Mouse (Mus musculus) brain, adult 10 weeks (tissue): ENCODE measurements around the gene Tnni1. TPM values are rescaled to one million over a fixed set of nuclear protein-coding genes. Genes with fewer than 3 reads are reported as not detected.

ENCODE experiments used
- polyA plus RNA-seq: library from polyadenylated mRNA; stranded (reverse); fragments of 350-450 nt; fragmentation: Illumina TruSeq; extraction: RNeasy Lipid Tissue Mini Kit (QIAGEN cat#74804); gene quantifications from one replicate; pipeline ENCODE4 v1.2.3, GENCODE M21; 2015; ENCODE audit warnings: low read depth, low replicate concordance

The Tnni1 gene
- 14.4 TPM for polyA plus RNA-seq

DNA sequence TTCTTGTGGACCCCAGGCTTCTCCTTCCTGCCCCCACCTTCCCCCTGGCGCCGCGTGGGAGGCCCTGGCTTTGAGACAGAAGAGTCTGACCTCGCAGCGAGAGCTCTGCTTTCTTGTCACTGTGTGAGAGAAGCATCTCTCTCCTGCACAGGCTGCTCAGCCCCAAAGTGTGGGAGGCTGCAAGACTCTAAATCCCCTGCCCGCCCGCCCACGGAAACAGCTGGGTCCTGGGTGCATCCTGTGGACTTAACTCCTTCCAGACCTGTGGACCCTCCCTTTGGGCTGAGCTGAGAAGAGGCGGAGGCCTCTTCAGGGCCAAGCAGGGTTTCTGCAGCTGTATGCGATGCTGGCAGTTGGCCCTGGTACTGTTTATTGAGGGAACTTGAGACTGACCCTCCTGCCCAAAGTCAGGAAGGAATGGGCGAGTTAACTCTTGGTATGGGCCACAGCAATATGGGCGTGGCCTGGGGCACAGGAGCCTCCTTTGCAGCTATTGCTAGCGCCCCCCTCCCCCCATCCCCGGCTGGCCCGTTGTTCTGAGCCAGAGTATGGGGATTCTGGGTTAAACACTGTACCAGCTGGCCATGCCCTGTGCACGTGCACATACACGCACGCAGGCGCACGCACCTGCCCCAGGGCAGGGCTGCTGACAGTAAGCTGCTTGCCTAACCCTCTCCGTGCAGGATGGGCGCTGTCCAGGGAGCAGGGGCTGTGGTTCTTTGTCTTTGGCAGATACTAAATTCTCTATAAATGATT lies at the start of gene Tnni1:
Gene Tnni1 (plus strand): TSS at position 655 of the 756 bp plus-strand sequence.

DNA sequence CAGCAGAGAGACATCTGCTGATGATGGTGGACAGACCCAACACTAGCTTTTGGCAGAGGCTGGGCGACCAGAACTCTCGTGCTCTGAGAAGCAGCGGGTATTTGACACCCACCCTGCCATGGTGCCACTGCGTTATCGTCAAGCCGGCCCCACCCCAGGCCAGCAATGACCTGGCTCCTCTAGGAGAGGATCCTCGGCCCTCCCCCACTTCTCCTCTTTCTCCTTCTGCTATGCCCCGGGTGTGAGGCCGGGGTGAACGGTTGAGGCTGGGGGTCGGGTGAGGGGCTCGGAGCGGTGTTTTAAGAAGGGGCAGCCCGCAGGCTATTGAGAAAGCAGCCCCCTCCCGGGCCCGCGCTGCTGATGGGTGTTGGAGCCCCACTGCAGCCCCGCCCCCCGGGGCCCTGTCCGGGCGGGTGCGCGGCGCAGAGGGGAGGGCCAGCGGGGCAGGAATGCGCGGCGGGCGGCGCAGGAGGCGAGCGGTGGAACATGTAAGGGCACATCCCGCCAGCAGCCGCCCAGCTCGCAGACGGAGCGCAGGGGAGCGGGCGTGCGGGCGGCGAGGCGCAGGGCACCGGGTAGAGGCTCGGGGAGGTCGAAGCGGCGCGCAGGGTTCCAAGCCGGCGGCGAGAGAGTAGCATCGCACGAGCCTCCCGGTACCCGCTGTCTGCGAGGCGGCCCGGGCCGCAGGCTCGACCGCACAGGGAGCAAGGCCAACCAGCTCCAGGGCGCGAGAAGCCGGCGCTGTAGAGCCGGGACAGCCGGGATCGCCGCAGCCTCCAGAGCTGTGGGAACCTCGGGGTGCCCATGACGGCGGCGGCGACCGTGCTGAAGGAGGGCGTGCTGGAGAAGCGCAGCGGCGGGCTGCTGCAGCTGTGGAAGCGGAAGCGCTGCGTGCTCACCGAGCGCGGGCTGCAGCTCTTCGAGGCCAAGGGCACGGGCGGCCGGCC lies 13.3 kb upstream of the Tnni1 start, which contains the start of gene Phlda3:
Gene Phlda3 (plus strand): TSS at position 475 of the 947 bp plus-strand sequence.

DNA sequence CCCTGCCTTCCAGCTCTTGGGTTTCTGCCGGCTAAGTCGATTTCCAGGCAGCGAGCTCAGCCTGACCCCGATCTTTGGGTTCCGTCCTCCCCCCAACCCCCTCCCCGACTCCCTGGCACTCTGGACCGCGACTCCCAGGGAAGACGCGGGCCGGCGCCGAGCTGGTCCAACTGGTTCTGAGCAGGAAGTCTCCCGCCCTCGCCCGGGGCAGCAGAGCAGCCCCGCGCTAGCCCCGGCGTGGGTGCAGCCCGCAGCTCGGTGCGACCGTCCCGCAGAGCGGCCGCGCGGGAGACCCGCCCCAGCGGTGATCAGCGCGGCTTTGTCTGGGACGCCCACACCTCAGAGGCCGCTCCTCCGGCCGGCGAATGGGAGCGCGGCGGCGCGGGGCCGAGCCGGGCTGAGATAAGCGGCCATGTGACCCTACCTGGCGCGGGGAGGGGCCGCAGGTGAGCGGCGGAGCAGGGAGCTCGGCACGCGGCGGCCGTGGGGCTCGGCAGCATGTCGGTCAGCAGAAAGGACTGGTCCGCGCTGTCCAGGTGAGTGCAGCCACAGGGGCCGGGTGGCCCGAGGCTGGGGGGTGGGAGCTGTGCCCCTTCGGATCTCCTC lies 39.4 kb downstream of the Tnni1 start, which contains the start of gene Lad1:
Gene Lad1 (plus strand): TSS at position 118 of the 606 bp plus-strand sequence.

DNA sequence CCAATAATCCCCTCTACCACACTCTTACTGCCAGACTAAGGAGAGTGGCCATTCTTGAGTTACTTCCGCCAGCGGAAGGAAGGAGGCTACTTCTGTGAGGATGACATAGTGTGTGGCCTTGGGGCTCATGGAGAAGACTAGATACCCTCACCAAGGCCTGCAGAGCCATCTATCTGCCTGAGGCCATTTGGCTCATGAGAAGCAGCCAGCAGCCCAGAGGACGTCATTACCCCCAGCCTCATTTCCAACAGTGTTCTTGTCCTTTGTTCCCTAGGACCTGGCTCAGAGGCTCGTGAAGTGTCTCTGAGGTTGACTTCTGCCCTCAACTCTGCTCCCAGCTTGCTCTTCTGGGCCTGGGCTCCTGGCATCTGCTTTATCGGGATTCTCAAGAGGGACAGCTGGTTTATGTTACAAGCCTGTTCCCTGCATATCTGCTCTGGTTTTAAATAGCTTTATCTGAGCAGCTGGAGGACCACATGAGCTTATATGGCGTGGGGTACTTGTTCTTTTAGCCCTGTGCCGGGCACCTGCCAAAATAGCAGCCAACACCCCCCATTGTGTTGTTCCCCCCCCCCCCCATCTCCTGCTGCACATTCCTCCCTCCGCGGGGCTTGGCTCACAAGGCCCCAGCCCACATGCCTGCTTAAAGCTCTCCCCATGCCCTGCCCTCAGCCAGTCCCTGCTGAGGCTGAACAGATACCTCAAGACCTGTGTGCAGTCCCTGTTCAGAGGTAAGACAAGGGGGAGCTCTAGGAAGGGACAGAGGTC lies 56.7 kb downstream of the Tnni1 start, which contains the start of gene Tnnt2:
Gene Tnnt2 (plus strand): TSS at position 639 of the 768 bp plus-strand sequence.

Other genes with a start within 250 kb of the Tnni1 start
- 32.9 TPM for gene Nav1, start 172.1 kb upstream of the Tnni1 start, polyA plus RNA-seq
- 495 TPM for gene Csrp1, start 59.4 kb upstream of the Tnni1 start, polyA plus RNA-seq
- 46.4 TPM for gene Phlda3, start 13.3 kb upstream of the Tnni1 start, polyA plus RNA-seq
- 1.5 TPM for gene Lad1, start 39.2 kb downstream of the Tnni1 start, polyA plus RNA-seq
- 8.5 TPM for gene Tnnt2, start 56.9 kb downstream of the Tnni1 start, polyA plus RNA-seq
- gene Pkp1, start 139.8 kb downstream of the Tnni1 start, polyA plus RNA-seq, result 0.22 TPM
- 9.1 TPM for gene Igfn1, start 226.9 kb downstream of the Tnni1 start, polyA plus RNA-seq
- 102 TPM for gene Tmem9, start 228.7 kb downstream of the Tnni1 start, polyA plus RNA-seq